Mouse (Mus musculus) megakaryocyte-erythroid progenitor cell, adult 5-6 weeks (primary cell): ENCODE results near the gene Cercam. TPM values are rescaled to one million over a fixed set of nuclear protein-coding genes. Genes with fewer than 3 reads are reported as not detected.

ENCODE experiments used
- ATAC-seq: replicated peaks from 2 replicates; pipeline ENCODE4 v1.8.0; 2016; ENCODE audit warnings: mild to moderate bottlenecking, inconsistent platforms; ENCODE audit not compliant: severe bottlenecking, poor library complexity, low FRiP score, low TSS enrichment
- total RNA-seq, 2 experiments: library from RNA; stranded (forward) in 1 of 2; stranded (reverse) in 1 of 2; fragments of 200-1000, 215-1000 nt in 1 of 2; fragments of >200 nt in 1 of 2; fragmentation: Nextera tagmentation in 1 of 2; gene quantifications; 2 replicates each; pipeline ENCODE4 v1.2.3; 2014 to 2017

The Cercam gene
- total RNA-seq (2014; fragmentation: Nextera tagmentation) (46.4 and 54.8 TPM in 2 replicates), total RNA-seq (2017) (13.8 and 22.0 TPM in 2 replicates)

DNA sequence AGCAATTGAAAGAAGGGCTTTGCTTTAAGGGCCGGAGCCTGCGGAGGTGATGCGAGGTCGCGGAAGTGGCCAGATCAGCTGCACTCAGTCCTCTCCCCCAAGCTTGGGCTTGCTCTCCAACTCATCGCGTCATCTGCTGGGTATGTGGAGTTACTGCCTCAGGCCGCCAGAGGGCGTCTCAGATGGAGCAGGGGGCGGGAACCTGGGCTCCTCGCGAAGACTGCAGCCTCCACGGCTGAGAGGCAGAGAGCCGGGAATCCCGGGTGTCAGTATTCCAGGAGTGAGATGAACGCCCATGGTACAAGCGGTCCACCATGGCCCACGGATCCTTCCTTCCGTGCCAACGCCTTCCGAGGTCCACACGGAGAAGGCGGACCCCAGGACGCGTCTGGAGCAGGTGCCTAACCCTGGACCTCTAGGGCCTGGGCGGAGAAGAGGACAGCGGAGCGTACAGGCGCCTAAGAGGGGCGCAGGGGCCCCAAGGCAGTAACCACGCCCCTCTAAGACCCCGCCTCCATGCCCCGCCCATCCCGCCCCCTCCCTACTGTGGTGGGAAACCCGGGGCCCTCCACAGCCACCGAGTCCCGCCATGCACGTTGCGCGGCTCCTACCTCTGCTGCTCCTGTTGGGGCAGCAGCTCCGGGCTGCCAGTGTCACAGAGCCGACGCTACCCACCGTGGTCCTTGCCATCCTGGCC lies at the start of gene Cercam:
Gene Cercam (plus strand): TSS at position 216 of the 697 bp plus-strand sequence.
- ATAC-seq = peak; percentile 75

DNA sequence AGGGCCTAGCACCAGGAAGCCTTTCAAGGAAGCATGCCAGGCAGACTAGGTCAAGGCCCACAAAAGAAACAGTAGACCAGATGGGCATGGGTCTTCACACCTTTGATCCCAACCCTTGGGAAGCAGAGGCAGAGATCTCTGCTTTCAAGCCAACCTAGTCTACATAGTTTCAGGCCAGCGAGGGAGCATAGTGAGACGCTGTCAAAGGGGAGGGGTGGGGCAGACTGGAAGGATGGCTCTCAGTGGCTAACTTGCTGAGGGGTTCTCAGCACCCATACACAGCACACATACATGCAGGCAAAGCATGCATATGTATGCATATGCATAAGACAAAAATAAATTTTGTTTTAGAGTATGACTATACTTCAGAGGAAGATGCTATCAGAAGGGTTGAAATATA lies 49.6 kb upstream of the Cercam start:
- no peak for ATAC-seq

DNA sequence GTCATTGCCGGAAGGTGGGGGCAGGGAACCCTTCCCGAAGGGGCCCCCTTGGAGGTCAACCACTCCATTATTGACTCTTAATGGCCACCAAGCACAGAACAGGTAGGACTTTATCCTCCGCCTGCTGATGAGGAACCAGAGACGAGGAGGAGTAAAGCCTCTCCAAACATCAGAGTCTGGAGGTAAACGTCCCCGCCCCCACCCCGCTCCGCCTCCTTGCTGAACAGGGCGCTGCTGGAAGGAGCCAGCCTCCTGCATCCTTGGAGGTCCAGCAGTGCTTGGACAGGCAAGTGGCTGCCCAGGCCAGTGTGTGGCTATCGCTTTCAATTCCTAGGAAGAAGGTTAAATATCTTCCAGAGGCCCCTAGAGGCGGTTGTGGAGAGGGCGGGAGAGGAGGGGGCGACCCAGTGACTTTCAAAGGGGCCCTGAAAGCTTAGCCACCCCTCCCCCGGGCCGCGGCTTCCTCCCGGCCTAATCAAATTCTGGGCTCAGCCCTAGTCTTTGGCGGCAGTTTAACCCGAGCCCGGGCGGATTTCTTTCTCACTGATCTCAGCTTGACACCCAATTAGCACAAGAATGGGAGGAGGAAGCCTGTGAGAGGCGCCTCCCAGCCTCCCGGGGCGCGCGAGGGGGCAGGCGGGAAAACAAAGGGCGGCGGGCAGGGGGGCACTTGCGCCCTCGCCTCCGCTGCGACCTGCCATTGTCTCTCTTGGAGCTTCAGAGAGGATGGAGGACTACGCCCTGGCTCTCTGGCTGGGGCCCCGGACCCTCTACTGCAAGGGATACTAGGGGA lies 48.7 kb upstream of the Cercam start, which contains the start of gene Urm1:
Gene Urm1 (plus strand): TSS at position 51 of the 793 bp plus-strand sequence.
- ATAC-seq = peak; percentile 78

DNA sequence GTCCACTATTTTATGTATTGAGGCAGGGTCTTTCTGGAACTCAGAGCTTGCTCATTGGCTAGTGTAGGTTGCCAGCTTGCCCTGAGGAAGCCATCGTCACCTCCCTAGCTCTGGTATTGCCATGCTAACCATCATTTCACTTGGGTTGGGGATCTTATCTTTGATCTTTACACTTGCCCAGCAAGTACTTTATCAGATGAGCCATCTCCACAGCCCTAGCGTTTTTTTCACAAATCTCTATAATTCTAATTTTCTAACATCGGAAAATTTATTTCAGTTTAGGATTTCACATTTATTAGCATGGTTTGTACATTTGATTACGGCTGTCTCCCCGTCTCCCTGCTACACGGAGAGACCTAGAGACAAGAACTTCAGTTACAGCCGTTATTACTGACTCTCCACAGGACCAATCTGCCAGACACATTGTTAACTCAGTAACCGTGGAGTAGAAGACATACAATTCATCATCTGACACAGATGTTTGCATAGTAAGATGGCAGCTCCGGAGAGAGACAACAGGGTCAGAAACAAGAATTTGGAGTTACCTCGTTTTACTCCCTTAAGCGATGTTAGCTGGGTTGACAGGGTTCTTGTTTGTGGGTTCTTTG lies 42.5 kb upstream of the Cercam start:
- peak; percentile 20 for ATAC-seq

DNA sequence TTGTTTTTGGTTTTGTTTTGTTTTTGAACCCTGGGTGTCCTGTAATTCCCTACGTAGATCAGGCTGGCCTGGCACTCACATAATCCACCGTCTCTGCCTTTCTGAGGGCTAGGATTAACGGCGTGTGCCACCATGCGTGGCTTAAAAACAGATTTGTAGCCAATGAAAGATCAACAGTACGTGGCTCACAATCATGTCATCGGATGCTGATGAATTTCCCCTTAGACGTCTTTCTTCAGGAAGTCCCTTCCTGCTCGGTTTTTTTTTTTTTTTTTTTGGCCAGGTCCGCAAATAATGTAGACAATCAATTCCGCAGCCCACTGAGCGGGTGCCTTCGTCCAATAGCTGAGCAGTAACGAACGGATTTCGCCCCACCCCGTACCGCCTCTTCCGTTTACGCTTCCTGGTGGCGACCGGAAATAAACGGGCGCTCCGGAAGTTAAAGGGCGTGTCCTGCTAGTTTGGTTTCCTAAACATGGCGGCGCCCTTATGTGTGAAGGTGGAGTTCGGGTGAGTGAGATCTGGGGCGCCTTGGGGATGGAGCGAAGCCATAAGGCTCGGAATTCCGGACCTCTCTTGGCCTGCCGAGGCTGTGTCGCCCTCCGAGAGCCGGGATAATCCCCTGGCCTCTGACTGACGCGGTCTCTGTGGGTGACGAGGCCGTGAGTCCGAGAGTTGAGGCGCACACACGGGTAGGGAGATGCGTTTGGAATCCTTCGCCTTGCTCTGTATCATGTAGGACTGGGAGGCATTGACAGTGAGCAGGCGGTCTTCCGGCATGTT lies 41.8 kb upstream of the Cercam start:
- ATAC-seq = peak; percentile 98

DNA sequence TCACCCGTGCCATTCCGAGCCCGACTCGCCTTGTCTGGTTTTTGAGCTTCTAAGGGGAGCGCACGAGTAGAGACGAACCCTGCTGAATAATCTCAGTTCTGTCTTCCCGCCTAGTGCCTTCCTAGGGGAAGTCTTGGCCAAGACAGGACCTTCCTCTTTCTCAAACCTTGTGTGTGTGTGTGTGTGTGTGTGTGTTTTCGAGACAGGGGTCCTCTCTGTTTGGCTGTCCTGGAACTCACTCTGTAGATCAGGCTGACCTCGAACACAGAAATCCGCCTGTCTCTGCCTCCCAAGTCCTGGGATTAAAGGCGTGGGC lies 41.3 kb upstream of the Cercam start:
- ATAC-seq = peak; percentile 23

DNA sequence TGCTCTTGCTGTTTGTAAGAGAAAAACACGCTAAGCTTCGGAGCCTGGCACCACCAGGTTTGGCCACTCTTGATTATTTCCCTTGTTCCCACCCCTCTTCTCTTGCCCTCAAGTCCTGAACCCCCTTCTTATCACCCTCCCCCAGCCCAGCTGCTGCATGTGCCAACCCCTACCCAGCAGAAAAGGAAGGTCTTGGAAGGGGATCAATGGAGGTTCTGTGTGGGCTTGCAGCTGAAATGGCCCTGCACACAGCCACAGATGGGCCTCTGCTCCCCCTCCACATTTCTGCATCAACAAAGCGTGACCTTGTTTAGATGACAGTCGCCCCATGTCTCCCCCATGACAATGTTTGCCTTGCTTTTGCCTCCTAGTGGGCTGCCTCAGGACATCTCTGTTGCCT lies 37.9 kb upstream of the Cercam start:
- no peak for ATAC-seq

DNA sequence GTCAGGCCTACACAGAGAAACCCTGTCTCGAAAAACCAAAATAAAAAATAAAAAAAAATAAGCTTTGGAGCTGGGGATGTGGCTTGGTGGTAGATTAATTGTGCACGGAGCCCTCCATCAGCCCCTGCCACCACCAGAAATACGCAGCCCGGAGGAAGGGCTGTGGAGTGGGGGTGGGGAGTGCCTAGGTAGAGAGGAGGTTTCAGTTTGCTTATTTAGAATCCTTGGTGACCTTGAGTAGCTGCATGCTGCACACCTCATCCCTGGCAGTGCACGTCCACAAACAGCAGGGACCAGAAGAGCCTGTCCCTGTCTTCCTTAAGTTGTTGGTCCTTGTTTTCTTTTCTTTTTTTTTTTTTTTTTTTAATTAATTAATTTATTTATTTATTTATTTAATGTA lies 35.2 kb upstream of the Cercam start:
- ATAC-seq = no peak

DNA sequence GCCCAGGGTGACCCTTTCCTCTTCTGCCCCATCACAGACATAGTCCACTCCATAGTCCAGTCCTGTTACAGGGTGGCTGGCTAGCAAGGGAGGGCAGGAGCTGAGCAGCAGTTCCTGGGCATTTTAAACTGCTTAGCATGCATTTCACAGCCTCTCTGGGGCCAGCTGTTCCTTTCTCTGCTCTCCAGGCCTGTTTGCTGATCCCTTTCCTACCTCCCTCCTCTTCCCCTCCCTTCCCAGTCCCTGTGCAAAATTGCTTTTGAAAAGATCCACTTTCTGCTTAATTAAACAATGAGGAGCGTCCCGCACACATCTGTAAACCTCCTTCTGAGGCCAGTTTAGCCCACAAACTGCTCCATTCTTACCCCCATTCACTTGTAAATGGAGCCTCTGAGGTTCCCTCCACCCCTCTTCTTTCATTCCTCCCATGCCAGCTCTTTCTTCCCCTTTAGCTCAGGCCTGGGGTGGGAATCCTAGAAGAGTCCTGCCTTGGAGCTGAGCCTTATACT lies 33.5 kb upstream of the Cercam start:
- ATAC-seq = no peak

DNA sequence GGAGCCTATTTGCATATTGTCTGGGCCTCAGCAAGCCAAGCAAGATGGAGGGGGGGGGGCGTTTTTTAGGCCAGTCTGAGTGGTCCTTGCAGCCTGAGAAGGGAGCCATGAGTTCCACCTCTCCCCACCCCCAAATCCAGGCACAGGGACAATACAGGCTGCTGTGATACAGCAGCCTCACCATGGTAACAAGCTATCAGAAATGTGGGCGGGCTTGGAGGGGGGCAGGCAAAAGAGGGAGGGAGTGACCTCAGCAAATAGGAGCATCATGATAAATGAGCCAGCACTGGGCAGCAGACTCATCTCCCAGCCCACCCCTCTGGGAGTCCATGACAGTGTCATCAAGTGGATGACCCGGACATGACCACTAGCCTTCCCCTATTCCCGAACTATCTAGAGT lies 29.5 kb upstream of the Cercam start:
- 0 out of 2 replicates have a peak, but pooled peaks have one; percentile 33 for ATAC-seq

DNA sequence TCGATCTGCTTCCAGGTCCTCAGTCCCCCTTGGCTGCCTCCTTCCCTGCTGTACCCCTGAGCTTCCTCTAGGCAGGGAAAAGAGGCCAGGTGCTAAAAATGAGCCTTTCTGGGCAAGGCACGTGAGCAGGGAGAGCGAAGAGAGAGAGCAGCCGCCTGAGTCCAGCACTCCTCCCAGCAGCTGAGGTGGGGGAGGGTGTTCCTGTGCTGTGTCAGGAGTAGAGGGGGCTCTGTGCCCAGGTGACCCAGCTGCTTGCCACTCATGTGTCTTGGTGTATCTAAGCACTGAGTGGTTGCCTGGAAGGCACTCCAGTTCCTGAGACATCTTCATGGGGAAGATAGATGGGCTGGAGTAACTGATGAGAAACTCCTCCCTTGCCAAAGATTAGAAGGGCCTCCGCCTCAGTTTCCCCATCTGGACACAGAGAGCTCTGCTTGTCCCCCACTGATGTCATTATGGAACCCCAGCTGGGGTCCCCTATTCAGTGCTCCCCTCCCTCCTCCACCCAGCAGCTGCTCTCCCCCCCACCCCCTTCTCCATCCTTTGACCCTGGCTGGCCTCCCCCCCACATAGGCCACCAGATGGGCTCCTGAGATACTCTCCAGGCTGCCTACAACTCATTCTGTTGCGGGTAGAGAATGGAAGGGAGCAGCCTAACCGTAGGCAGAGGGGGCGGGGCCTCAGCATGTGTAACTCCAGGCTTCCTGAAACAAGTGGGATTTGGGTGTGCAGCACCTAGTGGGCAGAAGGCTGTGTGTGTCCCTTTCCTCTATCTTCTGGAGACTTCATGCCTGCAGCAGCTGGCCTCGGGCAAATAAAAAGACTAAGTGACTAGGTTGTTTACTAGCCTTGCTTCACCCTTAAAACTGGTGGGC lies 25.5 kb upstream of the Cercam start:
- no peak for ATAC-seq

DNA sequence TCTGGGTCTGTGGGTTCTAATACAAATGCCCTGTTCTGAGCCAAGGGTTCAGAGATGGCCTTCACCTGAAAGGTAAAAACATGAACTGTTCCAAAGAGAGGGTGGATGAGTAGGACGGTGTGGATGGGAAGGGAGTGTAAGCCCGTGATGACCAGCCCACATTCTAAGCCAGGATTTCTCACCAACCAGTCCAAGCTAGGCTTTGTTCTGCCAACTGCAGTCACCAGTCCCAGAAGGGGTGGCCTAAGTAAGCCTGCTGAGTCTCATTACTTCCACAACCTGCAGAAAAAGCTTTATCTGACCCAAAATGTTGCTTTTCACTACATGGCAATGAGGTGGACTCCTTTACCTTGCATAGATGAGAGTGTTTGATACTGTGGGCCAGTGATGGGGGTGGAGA lies 24.8 kb upstream of the Cercam start:
- no peak for ATAC-seq

DNA sequence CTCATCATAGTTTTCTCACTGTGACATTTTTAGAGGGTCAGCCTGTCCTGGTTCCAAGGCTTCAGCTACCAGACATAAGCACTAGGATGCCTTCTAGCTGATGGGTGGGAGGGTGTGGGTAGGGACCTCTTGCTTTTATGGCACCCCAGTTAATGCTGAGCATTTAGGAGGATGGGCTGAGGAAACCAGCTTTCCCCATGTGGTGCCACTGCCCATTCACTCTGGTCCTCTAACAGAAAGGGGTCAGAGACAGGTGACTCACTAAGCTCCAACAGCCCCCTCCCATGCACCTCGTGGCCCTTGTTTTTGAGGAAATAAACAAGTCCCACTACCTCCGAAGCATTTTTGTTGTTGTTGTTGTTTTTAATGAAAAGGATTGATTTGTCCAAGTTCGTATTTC lies 24.3 kb upstream of the Cercam start:
- no peak for ATAC-seq

DNA sequence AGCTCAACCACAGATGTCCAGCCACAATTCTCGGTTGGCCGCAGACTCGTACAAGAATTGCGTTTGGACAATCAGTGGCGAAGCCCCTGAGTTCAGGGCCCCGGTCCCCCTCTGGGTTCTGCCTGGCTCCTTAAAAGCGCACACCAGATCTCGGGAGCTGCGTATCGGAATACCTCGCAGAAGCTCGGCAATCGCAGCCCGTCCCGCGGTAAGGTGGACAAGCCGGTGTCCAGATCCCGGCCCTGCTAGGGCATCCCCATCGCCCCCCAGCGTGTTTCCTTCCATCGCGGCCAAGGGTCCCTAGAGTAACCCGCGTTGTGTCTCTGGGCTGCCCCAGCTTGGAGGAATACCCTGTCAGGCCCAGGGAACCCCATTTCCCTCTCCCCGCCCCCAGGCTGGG lies 23.3 kb upstream of the Cercam start:
- ATAC-seq = no peak

DNA sequence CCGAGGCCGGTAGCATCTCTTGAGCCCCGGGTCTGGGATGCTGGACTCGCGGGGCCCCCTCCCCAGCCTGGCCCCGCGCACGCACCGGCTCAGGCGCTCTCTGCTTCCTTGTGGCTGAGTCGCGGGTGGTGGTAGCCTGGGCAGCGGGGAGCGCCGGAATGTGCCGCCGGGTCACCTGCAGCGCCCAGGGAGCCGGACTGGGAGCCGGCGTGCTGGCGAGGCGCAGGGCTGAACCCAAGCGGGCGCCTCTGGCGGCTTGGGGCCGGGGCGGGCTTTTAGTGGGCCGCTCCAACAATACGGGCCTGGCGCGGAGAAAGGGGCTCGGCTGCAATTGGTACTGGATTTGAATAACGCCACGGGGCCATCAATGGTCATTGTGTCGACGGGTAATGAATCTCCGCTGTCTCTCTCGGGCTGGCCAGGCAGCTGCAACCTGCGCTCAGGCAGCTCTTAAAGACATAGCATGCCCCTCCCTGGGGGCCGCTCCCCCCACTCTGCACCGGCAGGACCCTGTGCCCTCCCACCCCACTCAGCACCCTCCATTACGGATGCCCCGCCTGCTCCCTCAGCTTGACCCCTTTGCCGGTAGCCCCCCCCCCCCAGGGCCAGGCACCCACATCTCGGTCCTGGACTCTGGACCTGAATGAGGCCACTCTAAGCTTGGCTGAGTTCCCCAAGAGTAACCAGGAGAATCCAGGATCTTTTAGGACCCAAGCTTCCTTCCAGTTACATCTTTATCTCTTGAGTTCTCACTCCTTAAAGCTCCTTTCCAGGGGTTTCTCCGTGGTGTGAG lies 22.7 kb upstream of the Cercam start:
- ATAC-seq = no peak

DNA sequence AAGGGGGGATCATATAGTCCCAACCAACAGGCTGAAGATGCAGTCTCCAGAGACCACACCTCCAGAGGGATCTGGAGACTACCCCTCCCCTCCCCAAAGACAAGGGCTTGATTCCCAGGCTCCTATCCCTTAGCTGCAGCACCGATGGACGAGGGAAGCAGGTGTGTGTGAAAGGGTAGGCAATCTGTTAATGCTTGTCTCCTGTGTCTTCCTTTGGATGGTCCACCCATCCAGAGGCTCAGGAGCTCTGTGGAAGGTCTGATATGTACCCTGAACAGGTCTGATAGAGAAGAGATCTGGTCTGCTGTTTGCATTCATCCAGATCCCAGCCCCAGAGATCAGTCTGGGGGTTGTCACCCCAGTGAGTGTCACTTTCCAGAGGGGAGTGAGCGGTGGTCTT lies 22.1 kb upstream of the Cercam start:
- no peak for ATAC-seq

DNA sequence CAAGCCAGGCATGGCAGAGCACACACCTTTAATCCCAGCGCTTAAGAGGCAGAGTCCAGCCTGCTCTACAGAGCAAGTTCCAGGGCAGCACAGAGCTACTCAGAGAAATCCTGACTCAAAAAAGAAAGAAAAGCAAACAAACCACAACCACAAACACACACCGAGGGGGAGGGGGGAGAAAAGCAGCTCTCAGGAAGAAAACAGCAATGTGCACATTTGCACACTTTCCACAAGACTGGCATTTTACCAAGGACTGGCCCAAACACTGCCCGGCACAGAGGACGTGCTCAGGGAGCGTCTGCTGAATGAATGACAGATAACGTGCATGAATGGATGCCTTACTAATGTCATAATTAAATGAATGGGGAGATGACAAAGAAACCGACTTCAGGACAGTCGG lies 19.9 kb upstream of the Cercam start:
- no peak for ATAC-seq
